Mouse (Mus musculus): ENCODE measurements at regions not wholly inside any gene's neighbourhood (a gene's known extent, or its start where the extent isn't known, plus 50 kb on each side); places are given as distances from the start of the nearest gene placed in this dataset.

DNA sequence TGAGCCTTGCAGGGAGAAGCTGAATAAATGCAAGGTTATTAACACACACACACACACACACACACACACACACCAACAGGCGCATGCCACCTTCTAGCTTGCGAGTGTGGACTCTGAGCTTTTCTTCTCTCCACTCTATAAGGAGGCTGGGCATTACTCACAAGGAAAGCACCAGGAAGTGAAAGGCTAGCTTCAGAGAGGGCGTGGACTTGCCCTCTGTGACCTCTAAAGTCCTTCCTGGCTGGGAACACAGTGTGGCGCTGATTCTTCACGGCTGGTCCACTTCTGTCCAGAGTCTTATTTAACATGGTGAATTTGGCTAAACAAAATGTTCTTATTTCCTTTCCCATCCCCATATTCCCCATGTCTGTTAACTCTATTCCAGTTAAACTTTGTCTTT lies 185.1 kb downstream of the Maf start:
- no peak for TF ChIP-seq GATA1 (IDR thresholded peaks at IDR 0.05; ENCODE audit: low read depth, low read length)
- TF ChIP-seq EP300 (IDR thresholded peaks at IDR 0.05; ENCODE audit: low read depth in 1 of 2, low read length in 2 of 2), result no peak
- no peak for TF ChIP-seq HCFC1 (IDR thresholded peaks at IDR 0.05; ENCODE audit: low read depth, low read length)
- no peak for TF ChIP-seq TBP (IDR thresholded peaks at IDR 0.05; ENCODE audit: low read depth, low read length)
- TF ChIP-seq CTCF (IDR thresholded peaks at IDR 0.05 in 2 of 3, conservative IDR thresholded peaks at IDR 0.05 in 1 of 3; ENCODE audit: control insufficient read depth in 1 of 3, insufficient read depth in 1 of 3, low read depth in 2 of 3, low read length in 3 of 3, poor library complexity in 1 of 3, severe bottlenecking in 1 of 3), result no peak
- no peak for TF ChIP-seq USF2 (IDR thresholded peaks at IDR 0.05; ENCODE audit: borderline replicate concordance in 1 of 2, insufficient read depth in 1 of 2, low read depth in 1 of 2, low read length in 2 of 2)
- no peak for TF ChIP-seq SMC3 (IDR thresholded peaks at IDR 0.05; ENCODE audit: low read depth, low read length)
- TF ChIP-seq UBTF (IDR thresholded peaks at IDR 0.05; ENCODE audit: borderline replicate concordance, insufficient read depth, low read depth, low read length), result no peak
- TF ChIP-seq GABPA (IDR thresholded peaks at IDR 0.05; ENCODE audit: low read depth, low read length), result no peak
- no peak for TF ChIP-seq POLR2A (IDR thresholded peaks at IDR 0.05; ENCODE audit: control insufficient read depth in 1 of 2, insufficient read depth in 1 of 2, low read depth in 1 of 2, low read length in 2 of 2, poor library complexity in 1 of 2)

Measured in MEL (cell line).